Mouse (Mus musculus) ES-Bruce4 (cell line): ENCODE results near the gene Dennd4a. TPM values are rescaled to one million over a fixed set of nuclear protein-coding genes. Genes with fewer than 3 reads are reported as not detected.

Experiments used
- H3K27ac ChIP-seq: 2 replicates; pipeline ENCODE4 v1.5.1; 2012; ENCODE audit warnings: low read length, inconsistent platforms; ENCODE audit not compliant: insufficient read depth
- H3K27me3 ChIP-seq: 2 replicates; pipeline ENCODE4 v1.6.1; 2012; ENCODE audit warnings: mild to moderate bottlenecking, low read length, inconsistent platforms; ENCODE audit not compliant: control insufficient read depth, poor library complexity, insufficient read depth, severe bottlenecking
- H3K36me3 ChIP-seq: 2 replicates; pipeline ENCODE4 v1.6.1; 2012; ENCODE audit warnings: inconsistent platforms, mild to moderate bottlenecking, low read length, moderate library complexity; ENCODE audit not compliant: control insufficient read depth, poor library complexity, insufficient read depth, severe bottlenecking
- H3K4me1 ChIP-seq: one replicate; pipeline ENCODE4 v1.8.1; 2011; ENCODE audit warnings: low read length; ENCODE audit not compliant: control insufficient read depth, insufficient read depth
- H3K4me3 ChIP-seq: 2 replicates; pipeline ENCODE4 v1.5.1; 2011; ENCODE audit warnings: low read depth, mild to moderate bottlenecking, low read length
- H3K9ac ChIP-seq: 2 replicates; pipeline ENCODE4 v1.6.1; 2012; ENCODE audit warnings: low read depth, mild to moderate bottlenecking, inconsistent platforms; ENCODE audit not compliant: poor library complexity, severe bottlenecking
- H3K9me3 ChIP-seq: replicated peaks from 2 replicates; pipeline ENCODE4 v1.6.1; 2012; ENCODE audit warnings: mild to moderate bottlenecking, low read length, inconsistent platforms; ENCODE audit not compliant: control insufficient read depth, poor library complexity, insufficient read depth, severe bottlenecking
- CTCF ChIP-seq: IDR thresholded peaks from one replicate; pipeline ENCODE4 v1.8.1; 2011; ENCODE audit warnings: low read depth, low read length
- EP300 ChIP-seq: IDR thresholded peaks from 2 replicates; pipeline ENCODE4 v1.6.1; 2011; ENCODE audit warnings: low read depth, low read length; ENCODE audit not compliant: insufficient read depth
- POLR2A ChIP-seq: IDR thresholded peaks from one replicate; pipeline ENCODE4 v1.8.1; 2011; ENCODE audit warnings: low read length; ENCODE audit not compliant: insufficient read depth
- polyA plus RNA-seq: library from polyadenylated mRNA; stranded (reverse); fragments of >200 nt; gene quantifications from 2 replicates; pipeline ENCODE4 v1.2.4, GENCODE M21; 2011; ENCODE audit warnings: low read depth; ENCODE audit not compliant: missing spikeins, insufficient read depth, insufficient read length

The Dennd4a gene
- polyA plus RNA-seq, 1 experiment = 8.6 TPM

DNA sequence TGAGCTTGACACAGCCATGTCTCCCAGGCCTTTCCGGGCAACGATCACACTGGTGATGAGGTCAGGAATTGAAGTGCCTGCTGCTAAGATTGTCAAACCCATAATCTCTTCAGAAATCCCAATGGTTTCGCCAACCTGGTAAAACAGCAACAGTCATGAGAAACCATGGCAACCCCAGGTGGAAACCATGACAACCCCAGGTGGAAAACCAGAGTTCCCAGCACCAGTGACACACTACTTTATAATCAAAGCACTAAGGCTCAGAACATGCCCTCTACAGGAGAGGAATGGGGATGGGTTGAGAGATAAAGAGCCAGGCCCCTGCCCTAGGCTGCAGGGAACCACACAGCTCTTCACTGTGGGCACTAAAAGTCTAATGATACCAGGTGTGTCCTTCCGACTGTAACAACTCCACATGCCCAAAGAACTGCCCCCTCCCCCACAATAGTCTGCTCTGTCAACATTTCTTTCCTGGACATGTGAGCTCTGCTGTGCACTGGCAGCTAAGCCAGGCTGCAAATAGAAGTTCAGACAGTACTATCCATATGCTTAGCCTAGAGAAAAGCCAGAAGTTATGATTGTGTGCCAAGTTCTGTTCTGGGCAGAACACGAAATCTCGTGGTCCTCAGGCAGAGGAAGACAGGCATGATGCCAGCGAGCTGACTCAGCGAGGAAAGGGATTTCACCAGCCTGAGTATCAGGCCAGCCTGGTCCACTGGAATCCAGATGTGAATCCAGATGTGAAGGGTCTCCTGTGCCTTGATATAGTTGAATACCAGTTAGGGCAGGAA, 115.3 kb downstream of the Dennd4a start:
- Histone ChIP-seq H3K27ac (no peak overlapping the region), H3K4me3 (no peak overlapping the region), H3K36me3 (no peaks in the 10 kb centered on the region), H3K9ac (no peak overlapping the region), H3K9me3 (no peaks in the 10 kb centered on the region), H3K4me1 (no peaks in the 10 kb centered on the region), H3K27me3 (no peaks in the 10 kb centered on the region)
- no peak for TF ChIP-seq EP300
- no peak for TF ChIP-seq POLR2A
- no peak for TF ChIP-seq CTCF

DNA sequence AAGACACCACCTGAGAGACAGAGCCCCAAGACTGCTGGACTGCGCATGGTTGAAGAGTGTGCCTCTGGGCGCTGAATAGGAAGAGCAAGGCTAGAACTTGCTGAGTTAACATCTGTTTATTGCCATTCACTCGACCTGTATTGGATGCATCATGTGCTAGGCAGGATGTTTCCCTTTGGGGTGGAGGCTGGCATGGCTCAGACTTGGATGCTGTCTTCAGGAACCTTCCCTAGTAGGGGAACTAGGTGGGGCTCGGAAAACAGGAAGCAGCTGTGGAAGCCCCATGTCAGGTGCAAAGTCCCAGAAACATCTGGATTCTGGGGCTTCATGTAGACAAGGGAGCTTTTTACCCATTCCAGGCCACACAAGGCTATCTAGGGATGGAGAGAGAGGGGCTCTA, 119.1 kb downstream of the Dennd4a start:
- no peak for TF ChIP-seq EP300
- TF ChIP-seq POLR2A = no peak
- TF ChIP-seq CTCF = no peak
- no peaks in the 10 kb centered on the region for H3K9me3 ChIP-seq
- no peaks in the 10 kb centered on the region for H3K36me3 ChIP-seq
- no peaks in the 10 kb centered on the region for H3K4me1 ChIP-seq
- no peak overlapping the region for H3K27ac ChIP-seq
- no peaks in the 10 kb centered on the region for H3K27me3 ChIP-seq
- H3K4me3 ChIP-seq = no peak overlapping the region
- H3K9ac ChIP-seq = no peak overlapping the region

DNA sequence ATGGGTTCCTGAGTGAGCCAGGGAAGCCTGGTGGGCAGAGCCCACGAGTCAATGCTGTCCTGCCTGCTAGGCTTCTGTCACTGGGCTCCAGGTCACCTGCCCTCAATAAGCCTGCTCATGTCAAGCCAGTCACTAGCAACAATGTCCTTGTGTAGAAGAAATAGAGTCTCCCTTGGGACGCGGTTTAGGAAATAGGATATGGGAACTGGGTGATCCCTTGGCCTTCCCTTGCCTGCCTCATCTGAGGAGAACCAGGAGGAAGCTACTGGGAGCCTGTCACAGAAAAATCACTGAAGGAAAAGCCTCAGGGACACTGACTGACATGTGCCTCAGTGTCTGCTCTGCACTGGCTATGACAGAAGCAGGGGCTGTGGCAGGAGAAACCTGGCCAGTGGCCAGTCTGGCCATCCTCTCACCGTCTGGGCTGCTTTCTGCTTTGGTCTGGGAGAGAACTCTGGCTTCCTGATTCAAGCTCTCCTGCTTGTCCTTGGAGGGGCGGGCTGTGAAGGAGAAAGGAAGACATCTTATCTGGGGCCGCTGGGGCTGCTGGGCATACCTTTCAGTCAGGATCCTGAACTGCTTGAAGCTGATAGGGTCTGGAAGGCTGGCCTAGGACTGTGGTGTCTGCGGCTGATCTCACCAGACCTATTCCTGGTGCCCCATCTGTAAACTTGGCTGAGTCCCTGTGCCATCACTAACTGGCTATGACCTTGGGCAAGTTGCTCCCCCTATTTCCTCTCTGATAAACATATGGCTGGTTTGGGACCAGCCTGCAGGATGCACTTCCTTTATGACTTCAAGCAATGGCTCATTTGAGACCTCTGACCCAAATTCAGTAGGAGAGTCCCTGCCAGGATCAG, 120.8 kb downstream of the Dennd4a start:
- H3K36me3 ChIP-seq = no peaks in the 10 kb centered on the region
- H3K9ac ChIP-seq = no peak overlapping the region
- no peaks in the 10 kb centered on the region for H3K27me3 ChIP-seq
- no peaks in the 10 kb centered on the region for H3K4me1 ChIP-seq
- no peak overlapping the region for H3K4me3 ChIP-seq
- no peaks in the 10 kb centered on the region for H3K9me3 ChIP-seq
- no peak overlapping the region for H3K27ac ChIP-seq
- TF ChIP-seq EP300 (no peak), POLR2A (no peak), CTCF (no peak)

DNA sequence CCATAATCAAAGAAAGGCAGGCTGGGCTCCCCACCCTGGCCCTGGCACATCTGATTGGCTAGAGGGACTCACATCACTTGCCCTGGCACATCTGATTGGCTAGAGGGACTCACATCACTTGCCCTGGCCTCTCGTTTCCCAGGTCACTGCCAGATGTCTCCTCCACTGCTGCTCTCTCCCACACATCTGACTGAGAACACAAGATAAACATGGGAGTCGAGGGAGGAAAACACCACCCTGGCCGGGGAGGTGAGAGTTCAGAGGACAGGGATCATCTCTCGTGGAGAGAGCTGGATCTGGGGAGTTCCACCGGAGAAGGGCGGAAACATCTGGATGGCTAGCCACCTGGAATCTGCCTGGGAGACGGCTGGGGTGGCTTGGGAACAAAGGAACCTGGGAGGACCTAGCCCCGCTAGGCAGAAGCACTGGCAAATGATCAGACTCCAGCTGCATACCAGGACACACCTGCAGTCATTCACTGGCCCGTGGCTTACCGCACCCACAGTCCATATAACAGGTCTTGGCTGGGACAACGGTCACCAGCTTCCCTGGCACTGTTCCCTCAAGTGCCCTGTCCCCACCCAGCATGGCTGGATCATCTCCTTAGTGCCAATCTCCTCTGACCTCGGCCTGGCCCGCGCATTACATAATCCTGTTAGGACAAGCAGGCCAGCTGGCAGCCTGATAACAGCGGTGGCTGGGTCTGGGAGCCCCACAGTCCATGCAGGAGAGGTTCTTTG, 123.0 kb downstream of the Dennd4a start:
- Histone ChIP-seq H3K4me1 (no peaks in the 10 kb centered on the region), H3K9ac (0 out of 2 replicates have a peak overlapping the region, but pooled peaks have one; percentile 6), H3K27ac (no peak overlapping the region), H3K9me3 (no peaks in the 10 kb centered on the region), H3K36me3 (no peaks in the 10 kb centered on the region), H3K27me3 (no peaks in the 10 kb centered on the region), H3K4me3 (peak overlapping the region; percentile 55)
- TF ChIP-seq CTCF = no peak
- no peak for TF ChIP-seq EP300
- no peak for TF ChIP-seq POLR2A

DNA sequence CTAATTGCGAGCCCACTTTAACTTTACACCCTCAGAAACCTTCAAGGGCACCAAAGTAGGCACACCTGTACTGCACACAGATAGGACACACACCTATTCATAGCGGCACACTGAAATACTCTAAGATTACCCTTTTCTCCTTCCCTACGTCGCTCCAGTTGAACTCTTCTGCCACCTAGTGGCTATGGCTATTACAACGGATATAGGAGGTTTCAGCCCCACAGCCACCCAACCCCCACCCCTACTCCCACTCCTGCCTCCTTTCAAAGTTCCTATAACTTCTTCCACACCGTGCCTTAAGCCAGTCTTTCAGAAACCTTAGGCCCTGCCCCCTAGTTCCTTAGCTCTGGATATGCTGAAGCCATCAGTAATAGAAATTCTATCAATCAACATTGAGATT, 125.4 kb downstream of the Dennd4a start:
- no peaks in the 10 kb centered on the region for H3K4me1 ChIP-seq
- TF ChIP-seq CTCF (peak; percentile 66), EP300 (no peak)
- H3K27ac ChIP-seq = no peak overlapping the region
- no peaks in the 10 kb centered on the region for H3K36me3 ChIP-seq
- peak overlapping the region; percentile 1; the same call in 1 of the 2 replicates for H3K9ac ChIP-seq
- no peaks in the 10 kb centered on the region for H3K27me3 ChIP-seq
- H3K4me3 ChIP-seq = peak overlapping the region; percentile 40
- H3K9me3 ChIP-seq = no peaks in the 10 kb centered on the region
